Comparison of ENCODE assay signal across 8 mouse cellular contexts in genomic region chr13:74208317-74208985, GRCm38 (mm10). TPM values are rescaled to one million over a fixed set of nuclear protein-coding genes. Genes with fewer than 3 reads are reported as not detected.
DNase-seq lines count a peak whose midpoint lies in the region; ATAC-seq and TF ChIP-seq lines count a peak whose summit lies in the region.

Exoc3 (minus strand) TSS chr13:74208732.

- under 1% methylated on average over 39 of the region's 39 CpGs for WGBS in hindbrain, postnatal 0 days

- TF ChIP-seq CTCF in gastrocnemius, adult 2 months (IDR thresholded peaks at IDR 0.05) = no peak
- no peak for TF ChIP-seq CTCF in hindbrain, postnatal 0 days (IDR thresholded peaks at IDR 0.05; ENCODE audit: low read depth)
- no peak; the same call in 1 of the 2 replicates for TF ChIP-seq CTCF in left cerebral cortex, adult 2 months (IDR thresholded peaks at IDR 0.05)

- H3K36me3 ChIP-seq in hindbrain, postnatal 0 days (ENCODE audit: insufficient read depth, low read length) = peaks cover 8% of the 10 kb centered on the region; the same call in 1 of the 2 replicates

- peak within 1 kb of the TSS; percentile 96 for H3K4me2 ChIP-seq in hindbrain, postnatal 0 days (ENCODE audit: low read depth, low read length)

- intact Hi-C loops in gastrocnemius, adult 2 months (cut with DNase I) = loop anchor here (5.0 kb wide), 1 partner anchor 94 kb away; no protein-coding TSS in a partner anchor
- intact Hi-C loops in left cerebral cortex, adult 2 months (cut with DNase I) = loop anchor here (2.0 to 5.0 kb wide), 2 partner anchors 94 to 200 kb away; partner anchors contain the start of gene Tppp

- DNase-seq in ZHBTc4 (ENCODE audit: low read depth, low spot score) = peak; percentile 95
- DNase-seq in gastrocnemius, adult 2 months = peak; percentile 94
- DNase-seq in hindbrain, postnatal 0 days (ENCODE audit: low spot score) = peak; percentile 95
- DNase-seq in left cerebral cortex, adult 2 months (ENCODE audit: extremely low spot score in 1 of 2, low spot score in 2 of 2) = peak; percentile 90 to 93
- DNase-seq in right cerebral cortex, adult 2 months (ENCODE audit: low spot score in 2 of 2) = peak; percentile 92
- DNase-seq in urinary bladder, postnatal 14 days (ENCODE audit: low spot score) = peak; percentile 90

- H3K4me1 ChIP-seq in hindbrain, postnatal 0 days (ENCODE audit: insufficient read depth, low read length) = peaks cover 11% of the 10 kb centered on the region

- H3K4me3 ChIP-seq in gastrocnemius, adult 2 months = peak within 1 kb of the TSS; percentile 84
- peak within 1 kb of the TSS; percentile 80 for H3K4me3 ChIP-seq in hindbrain, postnatal 0 days (ENCODE audit: low read length)
- H3K4me3 ChIP-seq in left cerebral cortex, adult 2 months = peak within 1 kb of the TSS; percentile 82

- no peaks in the 10 kb centered on the region for H3K27me3 ChIP-seq in hindbrain, postnatal 0 days (ENCODE audit: insufficient read depth, low read length)

- ATAC-seq in common myeloid progenitor, adult 5-6 weeks (replicated peaks; ENCODE audit: low read depth, poor library complexity, severe bottlenecking) = peak; percentile 97
- peak; percentile 99 for ATAC-seq in hindbrain, postnatal 0 days
- peak; percentile 98 for ATAC-seq in megakaryocyte, adult 5-6 weeks (ENCODE audit: poor library complexity, severe bottlenecking)

- H3K27ac ChIP-seq in gastrocnemius, adult 2 months = peak within 1 kb of the TSS; percentile 97
- H3K27ac ChIP-seq in hindbrain, postnatal 0 days = peak within 1 kb of the TSS; percentile 94
- H3K27ac ChIP-seq in left cerebral cortex, adult 2 months = peak within 1 kb of the TSS; percentile 99

- peak within 1 kb of the TSS; percentile 78 for H3K9ac ChIP-seq in hindbrain, postnatal 0 days (replicated peaks; ENCODE audit: low read length)

- no peaks in the 10 kb centered on the region for H3K9me3 ChIP-seq in hindbrain, postnatal 0 days (ENCODE audit: low read length)

RNA-seq across cellular contexts. Expression of gene Exoc3, which starts in this region (rescaled TPM):
- total RNA-seq in common myeloid progenitor, adult 5-6 weeks (2017) = 38.2 and 40.0 TPM in 2 replicates
- 10 to 100 TPM; 30.7 to 35.3 TPM for total RNA-seq in gastrocnemius, adult 2 months (2021)
- 79.5 and 110 TPM in 2 replicates for total RNA-seq in hindbrain, postnatal 0 days (2014; rRNA removed)
- 110 and 111 TPM in 2 replicates for polyA plus RNA-seq in hindbrain, postnatal 0 days (2015; fragmentation: Nextera tagmentation; extraction: Ambion mirVana)
- total RNA-seq in left cerebral cortex, adult 2 months (2021) = 10 to 100 TPM; 67.1 to 69.6 TPM
- total RNA-seq in megakaryocyte, adult 5-6 weeks (2015) = 29.4 and 36.1 TPM in 2 replicates
- 51.0 and 52.6 TPM in 2 replicates for total RNA-seq in megakaryocyte, adult 5-6 weeks (2017)

Comparison
In these comparisons a context has a peak if more than half of its experiments do, and no peak if none do; other contexts are left out.
1. Peak in every context shown above with its lines: DNase-seq, ATAC-seq, H3K4me3 ChIP-seq and H3K27ac ChIP-seq.